Mouse (Mus musculus) bone marrow, adult 2 months (tissue): ENCODE data around the gene Ostf1.

Experiments used
- CTCF ChIP-seq: fragments of 200-500 bp; IDR thresholded peaks from 2 replicates; pipeline ENCODE4 v1.5.1; 2011; ENCODE audit warnings: low read length, control low read depth; ENCODE audit not compliant: control insufficient read depth, insufficient read depth
- POLR2A ChIP-seq: fragments of 200-500 bp; IDR thresholded peaks from 2 replicates; pipeline ENCODE4 v1.6.1; 2011; ENCODE audit warnings: low read depth, mild to moderate bottlenecking, control low read depth, low read length, borderline replicate concordance; ENCODE audit not compliant: control insufficient read depth

DNA sequence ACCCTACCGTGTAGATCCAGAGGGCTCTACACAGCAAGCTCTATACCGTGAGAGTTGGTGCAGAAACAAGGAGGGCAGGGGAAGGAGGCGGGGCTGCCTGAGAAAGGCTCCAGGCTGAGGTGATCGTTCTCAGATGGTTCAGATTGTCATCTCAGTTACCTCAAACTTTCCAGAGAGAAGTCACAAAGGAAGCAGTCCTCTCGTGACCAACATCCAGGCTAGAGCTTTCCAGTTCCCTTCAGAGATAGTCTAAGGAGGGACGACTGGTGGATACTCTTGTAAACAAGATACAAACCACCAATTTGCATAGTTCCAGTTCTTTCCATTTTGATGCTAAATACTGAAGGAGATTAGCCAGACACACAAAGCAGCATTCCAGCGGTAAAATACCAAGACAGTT, 23.7 kb downstream of the Ostf1 start:
- TF ChIP-seq POLR2A, result no peak
- TF ChIP-seq CTCF, result no peak
